Mouse (Mus musculus) urinary bladder, adult 18-20 months (tissue): Measurements from ENCODE around the gene Fam169a.
A peak's percentile ranks its signal among the peaks of the same experiment; 100 is the strongest.
"Not testable (repeated sequence)": the region's sequence is repeated elsewhere in the genome, so short reads cannot be mapped to it uniquely, and the experiment has no call there.

Source experiments
- DNase-seq, 2 experiments: peaks; one replicate each; pipeline ENCODE4 v3.0.0; 2022; ENCODE audit warnings: low spot score in 2 of 2, mixed read lengths in 2 of 2

The Fam169a gene

GRCm38 (mm10) chr13:97080201-97080600 is 13.1 kb downstream of the Fam169a start:
- no peak for DNase-seq

GRCm38 (mm10) chr13:97080615-97081014 is 13.5 kb downstream of the Fam169a start:
- DNase-seq: no peak

- DNase-seq: no peak
Observed at GRCm38 (mm10) chr13:97082432-97082831, 15.3 kb downstream of the Fam169a start.

- no peak for DNase-seq
Observed at GRCm38 (mm10) chr13:97086316-97086715, 19.2 kb downstream of the Fam169a start.

GRCm38 (mm10) chr13:97087421-97087820 is 20.3 kb downstream of the Fam169a start:
- no peak for DNase-seq

- DNase-seq: no peak
Observed at GRCm38 (mm10) chr13:97088183-97088582, 21.1 kb downstream of the Fam169a start.

- no peak for DNase-seq
Observed at GRCm38 (mm10) chr13:97095726-97096125, 28.6 kb downstream of the Fam169a start.

GRCm38 (mm10) chr13:97099187-97099852 is 32.2 kb downstream of the Fam169a start, which contains the start of gene Gm6169:
Gm6169 (minus strand) TSS chr13:97099237.
- DNase-seq: peak in 1 of 2 experiments; percentile 24

- no peak for DNase-seq
Observed at GRCm38 (mm10) chr13:97104996-97105395, 37.9 kb downstream of the Fam169a start.

GRCm38 (mm10) chr13:97107721-97108120 is 40.6 kb downstream of the Fam169a start:
- DNase-seq: not testable (repeated sequence)

- DNase-seq: no peak
Observed at GRCm38 (mm10) chr13:97109046-97109445, 42.0 kb downstream of the Fam169a start.

- DNase-seq: no peak
Observed at GRCm38 (mm10) chr13:97121341-97121740, 54.3 kb downstream of the Fam169a start.

GRCm38 (mm10) chr13:97129654-97130053 is 62.6 kb downstream of the Fam169a start:
- not testable (repeated sequence) for DNase-seq

GRCm38 (mm10) chr13:97130413-97130812 is 63.3 kb downstream of the Fam169a start:
- not testable (repeated sequence) for DNase-seq

- DNase-seq: peak; percentile 82 to 87
Observed at GRCm38 (mm10) chr13:97137466-97138400, 70.6 kb downstream of the Fam169a start, which contains the start of the genes Gfm2 and Nsa2. Gfm2 (plus strand) TSS chr13:97137937. Nsa2 (minus strand) TSS chr13:97137937.

- not testable (repeated sequence) for DNase-seq
Observed at GRCm38 (mm10) chr13:97138404-97138931, 71.4 kb downstream of the Fam169a start.

- DNase-seq: peak in 1 of 2 experiments; percentile 8
Observed at GRCm38 (mm10) chr13:97142321-97142720, 75.2 kb downstream of the Fam169a start.

- DNase-seq: no peak
Observed at GRCm38 (mm10) chr13:97145834-97146233, 78.7 kb downstream of the Fam169a start.

- DNase-seq: no peak
Observed at GRCm38 (mm10) chr13:97175520-97176264, 108.6 kb downstream of the Fam169a start.

GRCm38 (mm10) chr13:97176731-97177130 is 109.6 kb downstream of the Fam169a start:
- DNase-seq: no peak

GRCm38 (mm10) chr13:97178943-97179342 is 111.9 kb downstream of the Fam169a start:
- no peak for DNase-seq
